Mouse (Mus musculus) urinary bladder, postnatal 4 days (tissue): ENCODE results near the gene Olfr1095.

Experiments used
- DNase-seq, 2 experiments: peaks; one replicate each; pipeline ENCODE4 v3.0.0; 2021 to 2022; ENCODE audit warnings: low spot score in 2 of 2

Gene Olfr1095

DNA sequence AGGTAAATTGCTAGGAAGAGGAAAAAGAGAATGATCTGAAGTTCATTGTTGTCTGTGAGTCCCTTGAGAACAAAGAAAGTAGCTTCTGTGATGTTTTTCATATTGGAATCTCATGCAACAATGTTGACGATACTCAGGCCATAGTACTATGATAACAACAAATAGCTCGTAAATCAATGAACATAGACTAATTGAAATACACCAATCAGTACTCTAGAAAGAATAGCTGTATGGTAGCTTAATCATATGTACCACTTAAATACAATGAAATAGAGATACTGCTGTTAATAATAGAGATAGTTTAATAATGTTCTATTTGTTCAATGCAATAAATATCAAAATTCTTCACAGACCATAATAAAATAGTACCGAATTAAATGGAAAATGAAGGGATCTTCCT lies at the start of gene Olfr1095:
Gene Olfr1095, minus strand, starts transcription at position 101 of the 400 bp plus-strand sequence.
- no peak for DNase-seq

DNA sequence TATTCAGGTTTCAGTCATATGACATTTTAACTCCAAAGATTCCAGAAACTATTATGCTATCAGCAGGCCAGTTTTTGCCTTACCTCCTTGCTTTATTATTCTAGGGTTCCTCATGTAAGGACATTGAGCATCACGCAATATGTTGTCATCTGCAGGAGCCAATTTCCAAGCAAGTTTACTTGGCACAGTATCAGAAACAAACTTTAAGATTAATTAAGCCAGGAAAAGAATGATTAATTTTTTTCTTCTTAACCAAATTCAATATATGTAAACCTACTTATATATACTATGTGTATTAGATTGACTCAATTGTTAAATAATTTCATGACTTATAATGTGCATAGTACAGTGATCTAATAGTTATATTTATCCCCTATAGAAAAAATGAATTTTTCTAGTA lies 40.6 kb upstream of the Olfr1095 start, which contains the start of gene Olfr1097:
Gene Olfr1097, minus strand, starts transcription at position 101 of the 400 bp plus-strand sequence.
- DNase-seq = no peak

- no peak for DNase-seq
These were observed 23.2 kb upstream of the Olfr1095 start, which contains the start of gene Gm13723 for GRCm38 (mm10) chr2:86874702-86875101. TSS of gene Gm13723 (minus strand) at chr2:86874802.

GRCm38 (mm10) chr2:86824363-86824762 lies 27.1 kb downstream of the Olfr1095 start, which contains the start of gene Olfr1094:
TSS of gene Olfr1094 (plus strand) at chr2:86824663.
- no peak for DNase-seq

GRCm38 (mm10) chr2:86809918-86810317 lies 41.6 kb downstream of the Olfr1095 start, which contains the start of gene Olfr141:
TSS of gene Olfr141 (minus strand) at chr2:86810018.
- no peak for DNase-seq
